Mouse (Mus musculus) kidney, postnatal 25 days (tissue): ENCODE measurements around the gene Maml3.
A peak's percentile ranks its signal among the peaks of the same experiment; 100 is the strongest.

Experiments used
- DNase-seq, 2 experiments: peaks; one replicate each; pipeline ENCODE4 v3.0.0; 2021; ENCODE audit warnings: mixed read lengths in 2 of 2

Gene Maml3

GRCm38 (mm10) chr3:51731949-51732636 is 372.8 kb downstream of the Maml3 start:
- no peak for DNase-seq

DNA sequence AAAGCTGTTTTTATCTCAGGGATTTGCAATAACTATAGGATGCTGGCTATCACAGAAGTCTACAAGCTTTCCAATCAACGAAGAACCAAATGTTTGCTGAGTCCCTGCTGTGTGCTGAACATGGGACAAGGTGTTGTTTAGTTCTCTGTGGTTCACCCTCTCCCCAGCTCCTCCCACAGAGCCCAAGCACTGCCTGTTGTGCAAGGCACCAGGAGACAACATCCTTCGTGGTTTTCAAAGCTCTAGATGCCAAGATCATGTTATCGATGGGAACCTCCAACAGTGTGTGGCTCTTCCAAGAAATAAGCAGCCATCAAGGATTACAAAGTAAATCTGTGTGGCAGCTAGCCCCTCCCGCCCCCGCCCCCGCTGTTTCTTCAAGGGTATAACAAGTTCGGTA is 374.2 kb downstream of the Maml3 start:
- no peak for DNase-seq

DNA sequence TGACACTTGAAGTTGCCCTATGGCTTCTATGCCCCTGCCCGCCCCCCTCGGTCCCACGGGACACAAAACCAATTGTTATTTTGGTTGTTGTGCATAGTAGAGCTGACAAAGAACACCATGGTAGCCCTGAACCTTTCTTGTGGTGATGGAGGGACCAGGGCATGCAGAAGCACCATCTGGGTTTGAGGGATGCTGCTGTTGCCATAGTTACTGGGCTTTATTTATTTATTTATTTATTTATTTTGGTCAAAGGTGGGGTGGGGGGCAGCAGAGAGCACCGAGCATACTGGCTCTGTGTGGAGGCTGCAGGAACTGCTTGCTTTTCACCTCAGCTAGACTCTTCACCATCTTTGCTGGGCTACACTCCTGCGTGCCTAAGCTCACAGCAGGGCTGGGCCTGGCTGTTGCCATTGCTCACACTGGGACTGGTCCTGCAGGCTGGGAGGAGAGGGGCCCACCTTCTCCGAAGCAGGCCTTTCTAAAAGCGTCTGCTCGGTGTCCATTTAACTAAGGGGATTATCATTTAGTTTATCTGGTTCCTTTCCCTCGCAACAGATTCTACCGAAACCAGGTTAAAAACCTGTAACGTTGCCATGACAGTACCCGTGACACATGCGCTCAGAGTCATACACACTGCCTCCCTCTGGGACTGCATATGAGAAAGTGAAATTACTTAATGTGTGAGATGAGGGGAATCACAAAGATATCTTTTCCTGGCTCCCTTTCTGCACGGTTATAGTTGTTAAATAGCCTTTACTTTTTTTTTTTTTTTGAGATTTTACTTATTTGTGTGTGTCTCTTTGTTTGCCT is 375.6 kb downstream of the Maml3 start:
- no peak for DNase-seq

DNA sequence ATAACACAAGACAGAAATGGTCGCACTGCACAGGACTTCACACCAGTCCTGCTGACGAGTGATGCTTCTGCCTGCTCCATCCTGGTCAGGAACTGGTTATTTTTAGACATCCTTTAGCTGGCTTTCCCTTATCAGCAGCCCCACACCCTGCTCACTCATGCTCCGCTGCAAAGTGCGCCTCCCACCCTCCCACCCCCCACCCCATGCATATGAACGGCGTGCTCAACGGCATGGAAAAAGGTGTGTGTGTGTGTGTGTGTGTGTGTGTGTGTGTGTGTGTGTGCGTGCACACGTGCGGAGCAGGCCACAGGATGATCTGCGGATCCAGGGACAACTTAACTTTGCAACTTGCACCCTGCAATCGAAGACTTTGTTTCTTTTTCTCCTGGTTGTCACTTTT is 376.4 kb downstream of the Maml3 start:
- DNase-seq, result no peak

- DNase-seq, result no peak
Observed at GRCm38 (mm10) chr3:51727968-51728367, 376.9 kb downstream of the Maml3 start.

DNA sequence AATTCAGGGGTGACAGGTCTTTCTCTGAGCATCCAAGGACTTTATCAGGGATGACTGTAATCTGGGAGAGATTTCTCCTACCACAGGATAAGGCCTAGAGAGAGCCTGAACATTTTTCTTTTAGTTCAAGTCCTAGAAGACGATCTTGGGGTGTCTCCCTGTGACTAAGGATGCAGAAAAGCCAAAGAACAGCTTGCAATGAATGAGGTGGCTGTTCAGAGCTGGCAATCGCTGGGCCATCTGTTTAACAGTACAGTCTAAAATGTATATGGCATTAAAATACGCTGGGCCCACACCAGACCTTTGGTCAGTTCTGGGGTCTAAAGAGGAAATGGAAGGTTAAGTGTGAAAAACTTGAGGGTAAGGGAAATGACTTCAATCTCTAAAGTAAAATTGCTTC is 377.4 kb downstream of the Maml3 start:
- DNase-seq, result no peak

DNA sequence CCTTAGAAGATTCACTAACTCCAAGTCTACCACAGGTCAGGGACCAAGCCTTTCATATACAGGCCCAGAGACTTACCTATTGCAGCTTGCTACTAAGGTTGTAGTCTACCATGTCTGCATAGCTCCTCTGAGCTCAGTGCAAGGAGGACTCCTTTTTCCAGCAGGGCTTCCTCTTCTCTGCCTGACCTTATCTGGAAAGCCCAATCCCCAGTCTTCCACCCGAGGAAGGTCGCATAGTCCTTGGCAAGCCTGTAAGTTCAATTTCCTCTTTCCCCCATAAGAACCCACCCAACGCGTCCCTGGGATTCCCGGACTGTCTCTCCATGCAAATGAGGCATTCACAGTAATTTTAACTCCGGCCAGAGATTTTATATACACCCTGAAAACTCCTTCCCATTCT is 378.6 kb downstream of the Maml3 start:
- DNase-seq, result no peak

DNA sequence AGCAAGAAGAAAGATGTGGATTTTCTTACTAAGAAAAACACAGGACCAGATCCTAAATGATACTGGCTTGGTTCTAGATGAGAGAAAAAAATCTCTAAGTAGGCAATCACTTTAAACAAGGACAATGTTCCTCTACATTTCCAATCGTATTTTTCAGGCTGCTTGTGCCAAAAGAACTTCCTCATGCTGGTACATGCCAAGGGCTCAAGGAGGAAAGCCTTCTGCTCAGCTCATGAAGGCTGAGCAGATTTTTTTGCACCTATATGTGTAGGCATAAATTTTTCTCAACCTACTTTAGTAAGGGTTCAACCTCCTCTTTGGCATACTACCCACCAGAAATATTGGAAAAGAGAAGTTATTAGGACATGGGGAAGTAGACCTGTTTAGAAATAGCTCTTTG is 384.9 kb downstream of the Maml3 start:
- DNase-seq, result no peak

GRCm38 (mm10) chr3:51719373-51719772 is 385.5 kb downstream of the Maml3 start:
- DNase-seq, result peak in 1 of 2 experiments; percentile 44

- peak; percentile 53 to 55 for DNase-seq
Observed at GRCm38 (mm10) chr3:51717909-51718308, 387.0 kb downstream of the Maml3 start.

GRCm38 (mm10) chr3:51717455-51717854 is 387.4 kb downstream of the Maml3 start:
- DNase-seq, result no peak

DNA sequence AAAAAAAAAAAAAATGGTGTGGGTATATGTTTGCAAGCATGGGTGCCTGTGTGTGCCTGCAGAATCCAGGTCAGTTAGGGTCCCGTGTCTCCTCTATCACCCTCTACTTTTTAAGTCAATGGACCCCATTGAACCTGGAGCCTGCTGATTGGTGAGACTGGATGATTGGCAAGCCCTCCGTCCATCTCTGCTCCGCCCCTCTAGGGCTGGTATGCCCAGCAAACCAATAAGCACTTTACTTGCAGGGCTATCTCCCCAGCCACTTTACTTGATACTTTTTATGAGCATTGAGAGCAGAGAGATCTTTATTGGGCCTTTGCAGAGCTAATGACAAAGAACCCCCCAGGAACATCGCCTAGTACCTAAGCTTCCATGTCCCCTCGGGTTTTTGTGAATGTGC is 390.4 kb downstream of the Maml3 start:
- no peak for DNase-seq

DNA sequence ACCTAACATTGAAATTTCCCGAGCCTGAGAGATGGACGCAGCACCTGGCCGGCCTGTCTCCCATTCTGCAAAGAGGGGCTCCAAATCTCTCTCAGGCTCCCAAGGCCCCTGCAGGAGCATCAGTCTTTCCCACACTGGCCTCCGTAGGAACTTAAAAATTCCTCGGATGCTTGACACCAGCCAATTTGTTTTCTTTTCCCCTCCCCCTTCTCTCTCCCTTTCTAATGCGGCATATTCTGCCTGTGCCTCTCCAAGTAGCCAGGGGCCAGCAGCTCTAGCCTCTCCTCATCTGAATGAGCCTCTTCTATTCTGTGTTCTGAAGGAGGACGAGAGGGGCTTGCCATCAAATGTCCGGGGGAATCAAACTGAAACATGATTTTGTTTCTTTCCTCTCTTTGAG is 391.6 kb downstream of the Maml3 start:
- no peak for DNase-seq

GRCm38 (mm10) chr3:51712382-51712781 is 392.5 kb downstream of the Maml3 start:
- DNase-seq, result no peak

GRCm38 (mm10) chr3:51708746-51709411 is 396.0 kb downstream of the Maml3 start:
- DNase-seq, result peak; percentile 87 to 88

DNA sequence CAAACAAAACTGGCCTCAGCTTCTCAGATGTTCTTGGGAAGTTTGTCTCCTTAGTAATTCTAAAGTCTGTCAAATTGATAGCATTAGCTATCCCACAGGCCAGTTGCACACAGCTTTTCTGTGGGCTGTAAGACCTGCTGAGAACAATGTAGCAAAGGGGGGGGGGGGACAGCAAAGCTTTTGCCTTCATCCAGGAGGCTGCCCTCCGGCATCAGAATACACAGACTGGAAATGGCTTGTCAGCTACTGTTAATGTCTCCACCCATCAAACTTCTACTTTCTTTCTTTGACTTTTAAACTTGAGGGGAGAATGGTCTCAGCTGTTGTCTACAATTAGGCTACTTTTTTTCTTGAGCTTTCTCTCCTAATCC is 396.5 kb downstream of the Maml3 start:
- DNase-seq, result no peak

DNA sequence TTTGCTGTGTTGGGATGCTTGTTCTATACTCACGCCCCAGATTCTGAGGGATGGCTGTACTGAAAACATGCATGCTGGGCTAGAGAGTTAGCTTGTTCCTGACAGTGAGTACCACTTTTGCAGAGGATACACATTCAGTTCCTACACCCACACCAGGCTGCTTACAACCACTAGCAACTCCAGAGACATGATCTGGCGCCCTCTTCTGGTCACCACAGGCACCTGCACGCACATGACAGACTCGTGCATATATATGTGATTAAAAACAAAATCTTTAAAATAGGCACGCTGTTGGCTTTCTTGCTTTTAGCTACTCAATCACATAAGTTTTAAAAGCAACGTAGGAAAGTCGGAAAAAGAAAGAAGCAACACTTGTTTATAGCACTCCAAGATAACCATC is 399.7 kb downstream of the Maml3 start:
- no peak for DNase-seq

DNA sequence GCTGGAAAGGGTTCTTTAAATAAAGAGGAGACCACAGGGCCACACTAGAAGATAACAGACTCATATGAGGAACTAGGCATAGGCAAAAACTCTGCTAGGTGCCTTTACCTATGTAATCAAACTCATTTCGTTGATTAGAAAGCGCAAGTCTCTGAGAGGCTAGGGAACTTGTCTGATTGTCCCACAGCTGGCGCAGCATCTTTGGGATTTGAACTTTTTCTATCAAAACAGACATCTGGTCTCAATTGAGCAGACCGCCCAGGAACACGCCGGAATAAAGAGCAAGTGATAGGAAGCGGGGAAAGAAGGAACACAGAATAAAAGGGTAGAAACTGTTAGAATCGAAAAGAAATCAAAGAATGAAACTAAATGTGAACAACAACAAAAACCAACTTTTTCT is 401.4 kb downstream of the Maml3 start:
- no peak for DNase-seq

GRCm38 (mm10) chr3:51702701-51703286 is 402.1 kb downstream of the Maml3 start:
- DNase-seq, result no peak

DNA sequence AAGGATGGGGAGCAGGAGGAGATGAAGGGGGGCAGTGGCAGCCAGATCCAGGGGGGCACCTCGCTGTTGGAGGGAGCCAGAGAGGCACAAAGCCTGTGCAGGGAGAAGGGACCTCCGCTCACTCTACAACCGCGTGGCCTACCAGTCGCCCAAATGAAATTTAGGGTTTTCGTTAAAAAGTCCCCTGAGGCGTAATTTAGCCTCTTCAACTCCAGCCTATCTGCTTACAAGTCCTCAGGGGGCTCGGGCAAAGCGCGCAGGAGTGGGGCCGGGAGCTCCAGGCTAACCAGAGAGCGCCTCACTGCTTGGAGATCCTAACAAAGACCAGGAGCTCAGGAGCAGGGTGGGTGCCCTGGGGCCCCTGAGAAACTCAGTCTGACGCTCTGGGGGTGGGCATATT is 402.9 kb downstream of the Maml3 start:
- DNase-seq, result no peak

GRCm38 (mm10) chr3:51701281-51701751 is 403.6 kb downstream of the Maml3 start:
- peak; percentile 58 to 77 for DNase-seq

DNA sequence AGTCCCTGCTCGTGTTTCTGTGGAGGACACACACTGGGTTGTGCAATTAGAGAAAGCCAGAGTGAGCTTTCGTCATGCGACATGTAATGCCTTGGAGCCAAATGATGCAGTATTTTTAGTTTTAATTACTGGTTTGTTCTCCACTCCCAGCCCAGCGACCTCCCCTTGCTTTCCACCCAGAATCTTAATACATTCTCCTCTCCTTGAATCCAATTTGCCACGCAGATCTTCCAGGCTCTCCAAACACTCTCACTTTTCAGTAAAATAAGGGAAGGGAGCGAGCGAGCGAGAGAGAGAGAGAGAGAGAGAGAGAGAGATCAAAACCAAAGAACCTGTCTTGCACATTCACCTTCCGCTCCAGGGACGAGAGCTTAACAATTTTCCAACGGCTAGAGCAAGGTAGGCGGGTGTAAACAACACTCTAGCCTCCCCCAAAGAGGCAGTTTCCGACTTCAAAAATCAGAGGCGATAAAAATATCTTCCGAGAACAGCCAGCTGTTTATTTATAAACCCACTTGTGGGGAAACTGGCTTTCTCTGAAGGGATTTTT is 404.1 kb downstream of the Maml3 start:
- DNase-seq, result no peak

DNA sequence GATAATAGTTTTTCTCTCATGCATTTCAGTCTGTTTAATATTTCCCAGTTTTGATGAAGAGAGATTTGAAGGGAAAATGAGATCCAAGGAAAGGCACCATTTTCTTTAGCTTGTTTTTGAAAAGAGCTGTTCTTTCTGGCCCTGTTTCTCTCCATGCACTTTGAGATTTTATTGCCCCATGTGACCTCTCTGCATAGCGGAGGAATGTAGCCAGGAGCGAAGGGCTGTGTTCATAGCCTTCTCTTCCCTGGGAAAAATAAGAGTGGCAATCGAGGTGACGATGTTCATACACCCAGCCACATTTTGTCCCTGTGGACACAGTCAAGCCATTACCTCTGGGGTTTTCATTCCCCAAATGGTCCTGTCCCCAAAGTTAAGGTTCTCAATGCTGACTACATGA is 404.8 kb downstream of the Maml3 start:
- DNase-seq, result no peak
